Mouse (Mus musculus): ENCODE results near the gene Edc3.

Edc3 gene

DNA sequence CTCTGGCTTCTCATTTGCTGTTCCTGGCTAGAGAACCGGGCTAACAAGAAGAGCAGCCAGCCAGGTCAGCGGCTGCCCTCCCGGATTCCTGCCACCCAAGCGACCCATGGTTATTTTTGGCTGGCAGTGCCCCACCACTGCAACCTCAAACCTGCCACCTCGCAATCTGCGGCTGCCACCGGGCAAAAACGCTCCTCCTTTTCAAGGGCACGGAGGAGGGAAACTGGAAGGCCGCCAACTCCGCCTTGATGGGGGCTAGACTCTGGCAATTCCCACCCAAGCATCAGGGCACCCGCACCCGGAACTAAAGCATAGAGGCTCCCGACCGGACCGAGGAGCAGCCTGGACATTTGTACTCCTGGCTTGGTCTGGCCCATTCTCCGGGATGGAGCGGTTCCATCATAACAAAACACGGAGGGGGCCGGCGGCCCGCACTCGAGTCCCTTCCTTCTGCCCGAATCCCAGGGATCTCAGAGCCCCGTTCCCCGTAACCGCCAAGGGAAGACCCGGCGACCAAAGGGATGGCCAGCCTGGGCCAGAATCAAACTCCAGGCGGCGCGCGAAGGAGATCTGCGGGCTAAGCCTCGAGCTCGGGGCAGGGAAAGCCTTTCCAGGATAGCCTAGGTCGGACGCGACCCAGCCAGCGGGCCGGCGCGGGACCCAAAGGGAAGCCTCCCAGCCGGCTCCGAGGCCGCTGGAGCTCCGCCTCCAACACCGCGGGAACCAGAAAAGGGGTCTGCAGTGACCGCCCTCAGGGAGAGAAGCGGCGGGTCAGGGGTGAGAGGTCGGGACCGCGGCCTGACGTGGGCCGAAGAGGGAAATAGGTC, 56.0 kb downstream of the Edc3 start:
- DNase-seq = peak; percentile 71

DNA sequence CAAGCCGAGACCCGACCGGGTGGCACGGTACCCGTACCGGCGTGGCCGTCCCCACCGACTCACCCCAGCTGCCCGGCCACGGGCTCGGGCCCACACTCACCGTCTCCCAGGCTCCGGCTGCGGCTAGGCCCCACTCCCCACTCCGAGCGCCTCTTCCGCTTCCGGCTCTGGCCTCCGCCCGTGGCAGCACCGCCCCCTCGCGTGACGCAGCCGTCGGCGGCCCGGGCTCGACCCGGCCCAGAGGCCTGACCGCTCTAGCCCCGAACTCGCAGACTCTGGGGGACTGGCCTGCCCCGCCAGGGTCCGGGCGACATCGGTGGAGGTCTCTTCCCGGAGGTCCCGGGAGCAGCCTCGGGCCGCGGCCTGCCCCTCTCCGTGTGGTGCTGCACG, 56.6 kb downstream of the Edc3 start:
- DNase-seq = peak; percentile 97

DNA sequence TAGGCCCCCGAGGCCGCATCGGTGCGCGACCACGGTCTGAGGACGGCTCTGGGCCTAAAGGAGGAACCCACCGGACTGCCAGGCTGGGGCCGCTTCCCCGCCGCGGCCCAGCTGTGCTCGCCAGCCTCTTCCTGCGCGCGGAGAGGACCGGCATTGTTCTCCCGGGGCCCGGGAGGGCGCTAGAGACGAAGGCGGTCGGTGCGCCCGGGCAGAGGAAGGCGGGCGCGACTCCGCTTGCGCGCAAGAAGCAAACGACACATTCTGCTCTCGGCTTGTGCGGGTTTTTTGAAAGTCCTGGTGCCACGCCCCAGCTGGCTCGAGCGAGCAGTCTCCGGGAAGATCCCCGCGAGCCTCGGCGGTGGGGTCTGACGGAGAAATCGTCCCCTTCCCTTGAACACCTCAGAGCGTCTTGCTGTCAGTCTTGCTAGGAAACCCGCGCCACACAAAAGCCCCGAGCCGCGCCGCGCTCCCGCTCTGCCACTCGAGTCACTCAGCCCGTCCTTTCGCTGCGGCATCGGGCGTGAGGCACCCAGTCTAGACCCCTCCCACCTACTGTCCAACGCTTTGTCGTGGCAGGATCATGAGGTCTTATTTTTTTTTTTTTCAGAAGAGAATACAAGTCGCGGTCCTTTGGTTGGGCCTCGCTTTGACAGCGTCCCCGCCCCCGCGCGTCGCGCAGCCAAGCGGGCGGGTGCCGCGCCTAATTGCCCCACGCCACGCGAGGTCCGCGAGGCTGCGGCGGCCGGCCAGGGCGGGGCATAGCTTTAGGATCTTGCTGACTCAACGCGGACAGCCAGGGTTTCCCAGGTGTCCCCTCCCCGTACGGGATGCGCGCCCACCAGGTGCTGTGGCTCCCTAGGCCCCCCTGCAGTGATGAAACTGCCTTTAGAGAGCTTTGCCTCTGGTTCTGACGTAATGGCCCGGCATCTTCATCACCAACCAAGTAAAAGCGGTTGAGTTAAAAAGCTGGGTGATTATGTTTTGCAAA, 57.3 kb downstream of the Edc3 start, which contains the start of gene Clk3:
Gene Clk3, minus strand, starts transcription at position 497 of the 988 bp plus-strand sequence.
- DNase-seq = peak; percentile 84

DNA sequence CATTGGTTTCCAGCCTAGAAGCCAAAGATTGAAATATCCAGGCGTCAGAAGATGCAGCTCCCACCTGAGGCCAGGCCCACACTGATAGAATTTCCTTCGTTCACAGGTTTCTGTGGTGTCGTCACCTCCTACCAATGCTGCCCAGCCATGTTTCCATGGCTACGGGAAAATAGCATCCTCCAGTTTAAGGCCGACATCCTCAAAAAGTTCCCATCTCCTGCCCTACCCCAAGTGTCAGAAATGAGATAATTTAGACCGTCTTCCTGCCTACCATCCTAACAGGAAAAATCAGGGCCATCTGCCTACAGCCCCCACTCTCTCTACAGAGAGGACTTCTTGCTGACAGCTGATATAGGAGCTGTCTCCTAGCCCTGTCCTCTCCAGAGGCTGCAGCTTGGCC, 58.1 kb downstream of the Edc3 start:
- DNase-seq = no peak

DNA sequence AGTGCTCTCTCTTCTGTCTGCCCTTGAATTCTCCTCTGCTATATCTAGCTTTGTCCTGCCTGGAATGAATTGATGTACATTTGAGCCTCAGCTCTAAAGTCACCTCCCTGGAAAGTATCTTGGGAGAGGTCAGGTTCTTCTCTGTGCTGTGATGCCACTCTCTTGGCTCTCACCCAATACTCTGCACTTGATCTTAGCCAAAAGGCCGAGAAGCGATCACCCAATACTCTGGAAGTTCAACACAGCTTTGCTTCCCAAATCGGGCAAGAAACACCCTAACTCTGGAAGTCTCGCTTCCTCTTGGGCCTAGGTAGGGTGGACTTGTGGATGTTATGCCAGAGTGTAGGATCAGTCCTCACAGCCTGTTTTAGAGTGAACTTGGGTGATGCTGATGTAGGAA, 58.9 kb downstream of the Edc3 start:
- no peak for DNase-seq

DNA sequence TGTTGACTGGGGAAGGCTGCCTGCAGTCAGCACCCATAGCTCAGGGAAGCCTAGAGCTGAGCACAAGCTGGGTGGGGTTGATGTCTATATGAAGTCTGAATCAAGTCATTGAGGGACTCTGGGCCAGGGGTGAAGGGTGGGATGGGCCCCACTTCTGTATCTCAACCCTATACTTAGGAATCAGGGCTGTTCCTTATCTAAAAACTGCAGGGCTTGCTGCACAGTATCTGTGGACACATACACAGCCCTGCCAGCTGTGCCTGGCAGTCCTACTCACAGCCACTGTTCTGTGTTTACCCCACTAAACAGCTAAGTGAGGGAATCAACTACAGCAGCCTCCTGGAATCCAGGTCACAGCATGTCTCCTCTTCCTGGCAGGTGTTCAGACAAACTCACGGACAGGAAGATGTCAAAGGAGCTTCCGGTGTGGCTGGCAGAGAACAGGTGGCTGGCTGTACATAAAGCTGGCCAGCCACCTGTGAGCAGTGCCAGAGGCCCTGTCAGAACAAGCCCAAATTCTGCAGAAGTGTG, 61.3 kb downstream of the Edc3 start:
- DNase-seq = peak; percentile 85

DNA sequence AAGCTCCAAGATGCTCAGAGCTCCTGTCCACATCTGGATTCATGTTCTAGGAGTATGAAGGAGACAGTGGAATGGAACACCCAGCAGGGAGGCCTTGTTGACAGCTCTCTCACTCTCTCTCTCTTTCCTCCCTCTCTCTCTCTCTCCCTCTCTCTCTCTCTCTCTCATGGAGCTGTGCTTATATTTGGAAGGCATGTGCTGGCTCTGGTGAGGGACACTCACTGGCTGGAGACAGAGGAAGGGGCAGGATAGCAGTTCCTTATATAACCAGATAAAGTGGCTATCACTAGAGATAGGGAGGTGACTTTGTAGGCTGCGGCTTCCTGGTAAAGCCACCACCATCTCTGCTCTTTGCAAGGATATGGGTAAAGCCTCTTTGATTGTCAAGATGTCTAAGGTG, 61.9 kb downstream of the Edc3 start:
- DNase-seq = peak; percentile 59

DNA sequence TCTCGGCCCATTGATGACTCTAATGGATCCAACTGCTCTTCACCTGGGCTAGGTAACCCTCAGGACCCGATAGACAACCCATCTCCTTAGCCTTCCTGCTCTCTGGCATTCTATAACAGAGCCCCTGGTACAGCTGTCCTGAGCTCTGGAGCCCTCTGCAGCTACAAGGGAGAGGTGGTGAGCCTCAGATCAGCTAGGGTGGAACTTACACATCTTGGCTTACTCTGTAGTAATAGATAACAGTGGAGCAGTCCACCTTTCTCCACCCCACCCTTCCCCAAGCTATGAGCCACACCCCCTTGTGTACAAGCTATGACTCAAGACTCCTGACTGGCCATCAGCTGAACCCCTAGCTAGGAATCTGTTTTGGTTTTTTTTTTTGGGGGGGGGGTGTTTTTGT, 62.5 kb downstream of the Edc3 start:
- peak; percentile 36 for DNase-seq

DNA sequence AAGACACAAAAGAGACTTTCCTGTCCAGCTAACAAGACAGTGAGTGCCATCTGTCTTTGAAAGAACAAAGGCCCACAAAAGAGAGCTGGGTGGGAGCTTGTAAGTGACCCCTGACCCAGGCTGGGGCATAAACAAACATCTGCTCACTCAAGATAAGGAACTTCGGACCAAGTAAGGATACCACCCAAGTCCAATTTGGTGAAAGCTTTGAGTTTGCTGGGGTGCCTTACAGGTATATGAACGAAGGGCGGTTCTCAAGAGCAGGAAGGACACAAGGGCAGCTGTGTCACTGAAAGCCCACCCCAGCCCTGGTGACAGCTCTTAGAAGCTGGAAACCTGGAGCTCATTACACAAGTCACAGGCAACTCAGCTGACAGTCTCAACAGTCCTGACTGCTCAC, 65.4 kb downstream of the Edc3 start:
- no peak for DNase-seq

DNA sequence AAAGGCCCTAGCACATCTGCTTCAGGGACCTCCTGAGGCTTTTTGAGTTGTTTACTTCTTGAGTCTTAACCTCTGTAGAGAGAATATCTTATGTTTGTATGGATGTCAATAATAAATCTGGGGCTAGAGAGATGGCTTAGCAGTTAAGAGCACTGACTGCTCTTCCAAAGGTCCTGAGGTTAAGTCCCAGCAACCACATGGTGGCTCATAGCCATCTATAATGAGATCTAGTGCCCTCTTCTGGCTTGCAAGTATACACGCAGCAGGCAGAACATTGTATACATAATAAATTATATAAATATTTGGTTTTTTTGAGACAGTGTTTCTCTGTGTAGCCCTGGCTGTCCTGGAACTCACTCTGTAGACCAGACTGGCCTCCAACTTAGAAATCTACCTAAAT, 65.8 kb downstream of the Edc3 start:
- DNase-seq = peak; percentile 52

DNA sequence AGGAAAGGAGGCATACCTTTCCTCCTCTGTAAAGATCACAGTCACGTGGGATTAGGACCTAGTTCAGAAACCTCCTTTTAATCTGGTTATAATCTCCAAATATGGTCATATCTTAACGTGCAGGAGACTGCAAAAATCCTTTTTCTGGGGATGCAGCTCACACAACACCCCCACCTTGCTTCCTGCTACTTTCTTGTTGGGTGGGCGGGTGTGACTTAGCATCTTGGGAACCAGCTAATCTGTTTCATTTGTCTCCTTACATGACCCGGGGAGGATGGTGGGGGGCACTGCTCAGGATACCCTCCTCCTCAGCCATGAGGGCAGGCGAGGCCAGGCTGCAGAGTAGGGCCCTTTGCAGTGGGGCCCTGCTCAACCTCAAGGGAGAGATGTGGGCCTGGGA, 66.7 kb downstream of the Edc3 start:
- no peak for DNase-seq

DNA sequence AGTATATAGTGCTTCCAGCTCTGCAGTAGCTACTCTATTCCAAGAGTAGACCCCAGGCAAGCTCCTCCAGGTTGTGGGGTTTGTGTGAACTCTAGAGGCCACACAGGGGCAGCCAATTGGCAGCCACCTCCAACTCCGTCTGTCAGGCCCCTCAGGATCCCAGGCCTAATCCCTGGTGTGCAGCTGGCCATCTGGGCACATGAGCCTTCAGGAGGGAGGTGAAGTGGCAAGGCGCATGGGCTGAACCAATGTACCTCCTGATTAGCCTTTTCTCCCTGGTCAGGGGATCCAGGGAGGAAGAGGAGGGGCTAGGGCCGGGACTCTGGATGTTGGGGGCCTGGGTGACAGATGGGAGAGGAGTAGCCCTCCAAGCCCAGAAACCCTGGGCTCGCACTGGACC, 67.4 kb downstream of the Edc3 start:
- DNase-seq = no peak

DNA sequence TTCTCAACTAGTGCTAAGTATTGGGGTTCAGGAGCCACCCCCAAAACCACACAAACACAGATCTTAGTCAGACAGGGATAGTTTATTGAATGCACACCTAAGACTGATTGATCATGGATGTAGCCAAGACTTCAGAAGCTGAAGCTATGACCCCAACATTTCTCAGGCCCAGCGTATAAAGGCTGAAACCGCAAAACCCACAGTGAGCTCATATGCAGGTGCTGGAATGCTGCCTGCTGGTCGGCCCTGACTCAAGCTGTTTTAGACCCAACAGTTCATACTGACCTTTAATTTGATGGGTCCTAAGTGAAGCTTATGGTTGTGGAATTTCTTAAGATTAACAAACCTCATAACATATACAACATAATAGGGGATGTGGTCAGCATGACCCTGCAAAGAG, 74.3 kb downstream of the Edc3 start:
- no peak for DNase-seq

DNA sequence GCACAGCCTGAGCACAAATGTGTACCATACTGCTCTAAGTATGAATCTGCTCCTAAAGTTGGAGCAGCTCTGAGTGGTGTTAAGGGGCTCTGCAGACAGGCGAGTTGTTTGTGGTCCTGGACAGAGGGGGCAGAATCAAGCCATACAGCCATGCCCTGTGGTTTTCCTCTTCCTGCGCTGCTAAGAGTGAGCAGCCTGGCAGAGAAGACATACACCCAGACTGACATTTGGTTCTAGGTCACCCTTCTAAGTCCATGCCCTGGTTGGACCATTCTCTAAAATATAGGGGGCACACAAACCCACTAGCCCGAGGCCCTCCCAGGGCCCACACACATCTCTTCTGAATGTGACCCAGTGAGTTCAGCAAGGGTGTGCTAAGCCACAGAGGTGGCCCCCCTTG, 81.4 kb downstream of the Edc3 start:
- peak; percentile 55 for DNase-seq

DNA sequence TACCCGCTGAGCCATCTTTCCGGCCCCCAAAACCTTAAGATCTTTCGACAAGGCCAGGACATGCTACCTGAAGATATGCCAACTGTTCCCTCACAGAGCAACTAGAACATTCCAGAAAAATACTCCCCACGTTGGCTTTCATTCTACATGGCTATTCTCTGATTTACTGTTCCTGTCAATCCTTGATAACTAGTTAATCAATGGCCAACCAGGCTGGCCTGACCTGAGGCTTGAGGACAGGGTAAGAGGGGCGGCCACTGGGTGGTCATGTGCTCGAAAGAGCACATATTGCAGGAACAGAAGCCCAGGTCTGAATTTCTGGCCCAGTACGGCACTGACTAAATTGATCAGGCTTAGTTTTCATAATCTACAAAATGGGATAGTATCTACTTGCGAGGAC, 89.1 kb downstream of the Edc3 start:
- DNase-seq = no peak

DNA sequence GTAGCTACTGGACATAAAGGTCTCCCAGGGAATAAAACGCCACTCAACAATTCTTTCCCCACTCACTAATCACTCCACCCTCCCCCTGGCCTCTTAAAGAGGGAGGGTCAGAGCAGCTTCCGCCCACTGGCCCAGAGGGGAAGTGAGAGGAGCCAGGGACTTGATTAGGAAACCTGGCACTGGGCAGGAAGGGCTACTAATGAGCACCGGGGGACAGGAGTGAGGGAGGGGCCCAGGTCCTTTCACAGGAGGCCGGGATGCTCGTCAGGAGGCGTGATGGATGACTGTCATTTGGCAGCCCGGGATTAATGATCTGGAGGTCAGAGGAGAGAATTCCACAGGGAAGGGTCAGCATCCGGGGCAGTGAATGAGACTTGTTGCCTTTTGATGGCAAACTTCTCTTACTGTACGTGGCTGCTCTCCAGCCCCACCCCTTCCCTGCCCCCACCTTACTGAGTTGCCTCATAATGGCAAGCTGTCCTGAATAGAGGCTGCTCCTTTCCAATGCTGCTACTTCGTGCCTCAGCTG, 90.4 kb downstream of the Edc3 start:
- DNase-seq = no peak

DNA sequence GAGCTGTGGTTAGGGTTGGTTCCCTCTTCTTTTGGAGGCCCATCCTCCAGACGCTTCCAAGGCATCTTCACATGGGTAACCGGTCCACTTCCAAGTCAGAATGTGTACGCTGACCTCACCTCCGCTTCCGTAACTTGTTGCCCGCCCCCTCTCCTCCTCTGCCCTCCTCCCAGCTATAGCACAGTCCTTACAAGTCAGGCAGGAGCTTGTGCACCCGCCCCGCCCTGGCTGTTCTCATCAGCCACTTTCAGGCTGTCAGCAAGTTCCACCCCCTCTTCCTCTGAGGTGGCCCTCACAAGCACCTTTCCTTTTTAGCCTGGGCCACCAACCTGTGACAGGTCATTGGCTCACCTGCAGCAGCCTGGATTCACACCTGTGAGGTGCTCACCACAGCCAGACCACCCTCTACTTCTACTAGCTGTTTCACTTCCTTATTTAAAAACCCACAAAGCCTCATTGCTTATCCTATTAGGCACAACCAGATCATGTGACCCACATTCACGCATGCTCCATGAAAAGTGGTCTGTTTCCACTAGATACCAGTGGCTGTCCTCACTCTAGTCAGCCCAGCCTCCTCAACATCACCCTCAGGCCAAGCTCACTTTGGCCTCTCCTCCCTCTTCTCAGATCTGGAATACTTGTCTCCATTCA, 92.1 kb downstream of the Edc3 start:
- no peak for DNase-seq
